Mouse (Mus musculus) right cerebral cortex, postnatal 10 days (tissue): ENCODE data around the gene Pde4d.
A peak's percentile ranks its signal among the peaks of the same experiment; 100 is the strongest.

Source experiments
- DNase-seq, 2 experiments: peaks; one replicate each; pipeline ENCODE4 v3.0.0; 2021; ENCODE audit warnings: low spot score in 2 of 2

Pde4d gene

DNA sequence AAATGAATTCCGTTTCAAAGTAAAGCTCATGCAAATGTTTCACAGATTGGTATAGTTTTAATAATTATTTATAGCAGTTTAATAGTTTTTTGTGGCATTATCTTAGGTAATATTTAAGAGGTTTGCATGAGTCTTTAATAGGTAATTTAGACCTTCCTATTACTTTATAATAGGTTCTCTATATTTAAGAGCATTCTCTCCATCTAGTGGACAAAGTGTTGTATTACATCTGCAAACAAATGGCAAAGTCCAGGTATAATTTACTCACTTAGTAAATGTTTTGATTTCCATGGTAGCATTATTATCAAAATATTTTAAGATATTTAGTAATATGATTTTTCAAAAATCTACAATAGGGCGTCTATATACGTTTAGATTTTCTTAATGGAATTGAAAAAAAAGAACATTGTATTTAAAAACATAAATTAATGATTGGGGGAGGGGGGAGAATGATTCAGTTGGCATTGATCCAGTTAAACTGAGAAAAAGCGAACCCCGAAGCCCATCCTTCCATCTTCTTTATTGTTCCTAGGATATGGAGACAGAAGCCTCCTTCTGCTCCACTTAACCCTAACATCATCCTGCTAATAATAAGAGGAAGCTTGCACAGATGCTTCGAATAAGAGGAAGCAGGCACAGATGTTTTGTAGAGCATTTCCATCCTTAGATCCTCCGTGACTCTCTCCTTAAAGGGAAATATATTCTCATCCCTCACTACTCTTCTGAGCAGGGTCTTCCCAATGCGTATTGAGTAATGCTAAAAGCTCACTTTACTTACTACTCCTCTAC, 1286.7 kb downstream of the Pde4d start:
- no peak for DNase-seq

DNA sequence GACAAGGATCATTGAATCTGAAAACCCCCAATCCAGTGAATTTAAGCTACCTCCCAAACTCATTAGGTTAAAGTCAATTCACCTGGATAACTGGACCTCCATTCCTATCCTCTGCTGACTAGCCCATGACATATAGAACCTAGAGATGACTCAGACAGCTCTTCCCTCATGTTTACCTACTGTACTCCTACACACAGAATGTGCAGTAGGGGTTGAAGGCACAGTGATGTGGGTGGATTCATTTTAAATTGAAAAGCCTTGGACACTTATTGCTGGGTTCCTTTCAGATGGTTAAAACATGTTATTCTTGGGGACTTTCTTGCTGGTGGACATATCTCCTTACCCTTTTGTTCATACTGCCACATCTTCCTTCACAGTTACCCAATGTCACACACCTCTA, 1296.7 kb downstream of the Pde4d start:
- DNase-seq = no peak

DNA sequence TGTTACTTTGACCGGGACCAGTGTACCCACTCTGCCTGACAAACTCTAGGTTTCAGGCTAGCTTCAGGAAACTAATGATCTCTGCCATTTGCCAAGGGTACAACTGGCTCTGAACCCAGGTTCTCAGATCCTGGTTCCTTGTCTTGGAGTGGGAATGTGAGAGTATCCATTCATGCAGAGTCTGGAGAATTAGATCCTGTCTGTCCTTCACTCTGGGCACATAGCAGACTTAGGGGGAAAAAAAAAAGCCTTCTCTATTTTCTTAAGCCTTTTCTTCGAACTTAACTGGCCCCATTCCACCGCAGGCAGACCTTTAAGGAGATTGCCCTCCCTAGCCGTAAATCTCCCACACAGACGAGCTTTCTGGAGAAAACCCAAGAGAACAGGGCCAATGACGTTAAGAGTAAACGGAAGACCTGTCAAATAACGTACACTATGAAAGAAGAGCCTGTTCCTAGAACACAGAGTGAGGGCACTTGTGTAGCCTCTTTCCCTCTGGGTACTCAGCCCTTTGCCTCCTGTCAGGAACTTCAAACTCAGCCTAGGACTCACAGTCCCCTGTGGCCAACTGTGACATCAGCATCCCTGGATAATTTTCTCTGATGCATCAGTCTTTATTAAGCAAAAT, 1302.6 kb downstream of the Pde4d start:
- DNase-seq = no peak

DNA sequence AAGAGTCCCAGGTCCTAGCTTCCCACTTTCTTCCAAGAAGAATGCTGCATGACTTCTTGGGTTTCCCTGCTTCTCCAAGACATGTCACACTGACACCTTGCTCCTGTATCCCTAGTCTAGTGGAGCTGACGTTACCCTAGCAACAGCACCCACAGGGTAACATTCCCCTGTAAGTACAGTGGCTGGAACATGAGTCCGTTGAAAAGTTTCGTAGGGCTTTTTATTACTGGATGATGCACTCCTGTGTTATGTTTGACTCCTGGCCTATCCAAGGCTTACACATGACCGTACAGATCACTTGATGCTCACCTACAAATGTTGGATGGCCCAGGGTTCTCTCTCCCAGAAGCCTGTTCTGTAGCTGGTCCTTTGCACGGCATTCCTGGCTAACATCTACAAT, 1307.1 kb downstream of the Pde4d start:
- DNase-seq = no peak

DNA sequence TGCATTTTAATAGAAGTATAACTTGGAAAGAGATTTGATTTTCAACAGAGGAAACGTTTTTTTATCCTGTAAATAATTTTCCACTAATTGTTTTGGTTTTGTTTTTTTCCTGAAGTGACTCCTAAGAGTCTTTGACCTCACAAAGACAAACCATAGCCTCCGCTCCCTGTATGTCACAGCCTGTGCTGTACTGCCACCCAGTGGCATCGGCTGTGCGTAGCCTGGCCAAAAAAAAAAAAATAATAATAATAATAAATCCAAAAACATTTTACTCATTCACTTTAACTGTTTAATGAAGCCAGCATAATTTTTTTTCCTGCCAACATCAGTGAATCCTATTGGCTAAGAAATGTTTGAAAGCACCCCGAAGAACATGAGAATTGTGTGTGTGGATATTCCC, 1309.5 kb downstream of the Pde4d start:
- DNase-seq = no peak

DNA sequence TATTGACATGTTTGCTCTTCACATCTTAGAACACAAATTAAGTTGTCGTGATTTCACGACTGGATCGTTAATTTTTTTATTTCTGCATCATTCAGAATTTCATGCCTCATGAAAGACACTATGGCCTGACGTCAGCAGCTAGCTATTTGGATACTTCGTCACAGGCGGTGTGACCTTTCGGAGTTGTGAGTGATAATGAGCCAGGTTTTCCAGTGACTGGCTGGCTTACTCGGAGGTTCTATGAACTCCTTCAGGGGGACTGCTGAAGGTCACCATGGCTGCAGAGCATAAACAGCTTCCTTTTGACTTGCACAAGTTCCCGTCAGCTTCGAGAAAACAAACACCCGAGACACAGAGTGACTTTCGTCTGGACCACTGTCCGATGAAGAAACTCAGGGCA, 1311.3 kb downstream of the Pde4d start:
- no peak for DNase-seq

DNA sequence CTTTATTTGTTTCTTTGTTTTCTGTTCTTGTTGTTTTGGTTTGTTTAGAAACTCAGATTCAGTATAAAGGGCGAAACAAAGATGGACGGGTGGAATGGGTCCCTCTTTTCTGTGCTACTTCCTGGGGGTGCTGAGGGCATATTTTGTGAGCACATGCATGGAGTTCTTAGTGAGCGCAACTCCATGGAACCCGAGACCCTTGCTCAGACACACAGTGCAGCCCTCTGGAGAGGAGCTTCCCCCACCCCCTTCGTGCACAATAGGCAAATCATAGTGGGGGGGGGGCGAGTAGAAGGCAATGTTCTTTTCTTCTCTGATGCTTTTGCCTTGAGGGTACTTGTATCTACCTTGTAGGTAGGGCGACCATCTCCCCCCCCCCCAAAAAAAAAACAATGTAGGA, 1325.0 kb downstream of the Pde4d start:
- DNase-seq = no peak

DNA sequence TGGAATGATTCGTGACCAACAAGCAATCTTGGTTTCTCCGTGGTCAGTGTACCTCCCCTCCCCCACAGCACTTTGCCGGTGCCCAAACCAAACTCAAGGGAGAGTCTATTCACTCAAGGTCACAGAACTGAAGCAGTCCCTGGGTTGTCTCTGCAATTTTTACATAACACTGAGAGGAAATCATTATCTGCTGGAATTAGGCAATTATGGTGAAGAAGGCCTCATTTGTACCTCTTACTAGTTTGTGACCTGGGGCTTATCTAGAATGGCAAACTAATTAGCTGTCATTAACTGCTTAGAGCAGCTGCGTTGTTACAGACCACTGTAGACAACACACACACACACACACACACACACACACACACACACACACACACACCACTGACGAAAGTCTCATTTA, 1325.4 kb downstream of the Pde4d start:
- DNase-seq = no peak

DNA sequence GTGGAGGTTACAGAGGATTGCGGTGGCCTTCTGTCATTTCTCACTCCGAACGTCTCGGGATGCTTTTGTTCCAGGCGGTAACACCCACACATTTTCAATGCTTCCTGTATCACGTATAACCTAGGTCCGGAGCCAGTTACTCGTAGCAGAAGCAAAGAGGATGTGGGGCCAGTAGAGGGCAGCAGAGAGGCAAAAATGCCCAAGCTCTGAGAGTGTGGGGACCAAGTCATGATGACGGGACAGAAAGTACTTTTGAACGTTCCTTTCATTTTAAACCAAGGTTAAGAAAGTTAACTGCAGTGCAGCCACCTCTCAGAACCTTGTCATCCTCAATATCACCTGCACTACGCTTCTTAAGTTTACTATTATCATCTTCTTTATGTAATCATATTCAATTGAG, 1326.4 kb downstream of the Pde4d start:
- DNase-seq = peak; percentile 89 to 92

DNA sequence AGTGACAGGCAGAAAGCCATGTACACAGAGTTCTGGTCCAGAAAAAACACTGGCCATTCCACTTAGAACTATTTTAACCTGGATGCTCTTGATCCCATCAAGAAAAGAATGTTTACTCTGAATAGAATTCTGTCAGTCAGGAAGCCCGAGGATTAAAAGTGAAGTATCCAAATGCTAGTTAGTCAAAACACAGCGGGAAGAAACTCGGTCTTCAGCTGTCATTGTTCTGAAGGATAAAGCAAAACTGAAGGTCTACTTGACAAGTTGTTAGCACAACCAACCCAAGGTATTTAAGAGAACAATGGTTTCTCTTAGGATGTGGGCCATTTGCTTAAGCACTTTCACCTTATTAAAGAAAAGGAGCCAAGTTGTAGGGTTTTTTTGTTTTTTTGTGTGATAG, 1327.2 kb downstream of the Pde4d start:
- no peak for DNase-seq

DNA sequence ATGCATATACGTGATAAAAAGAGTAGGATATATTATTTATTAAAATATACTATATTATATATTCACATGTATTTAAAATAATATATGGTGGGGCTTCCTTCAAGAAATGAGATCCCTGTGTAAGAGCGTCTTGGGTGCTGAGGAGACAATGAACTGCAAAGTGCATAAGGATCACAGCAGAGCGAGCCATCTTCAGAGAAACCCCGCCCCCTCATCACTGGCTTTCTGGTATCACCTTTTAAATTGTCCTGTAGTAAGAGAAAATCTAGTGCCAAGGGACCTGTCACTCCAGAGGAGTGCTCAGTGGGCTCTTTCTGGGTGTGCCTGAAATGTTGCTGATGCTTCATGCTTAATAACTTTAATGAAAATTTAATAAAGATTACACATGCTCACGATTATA, 1327.7 kb downstream of the Pde4d start:
- DNase-seq = no peak

DNA sequence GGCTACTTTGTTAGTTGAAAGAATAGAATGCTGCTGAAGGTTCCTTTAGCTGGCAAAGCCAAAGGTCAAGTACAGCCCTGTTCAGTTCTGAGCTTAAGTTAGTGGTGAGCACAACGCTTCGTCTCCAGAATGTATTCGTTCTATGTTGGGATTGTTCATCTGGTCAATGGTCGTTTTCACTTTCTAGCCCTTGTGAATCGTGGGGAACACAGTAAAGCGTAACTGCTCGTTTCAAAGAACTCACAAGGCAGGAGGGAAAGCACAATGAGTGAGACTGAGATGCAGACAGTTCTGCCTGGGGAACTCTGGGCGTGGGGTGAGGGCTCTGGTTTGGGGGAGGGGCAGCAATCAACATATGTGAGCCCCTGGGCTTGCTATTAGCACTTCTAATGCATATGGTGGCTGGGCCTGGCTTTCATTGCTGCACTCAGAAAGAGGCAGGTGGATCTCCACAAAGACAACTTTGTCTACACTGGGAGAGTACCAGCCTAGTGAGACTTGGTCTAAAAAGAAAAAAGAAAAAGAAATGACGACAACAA, 1328.6 kb downstream of the Pde4d start:
- DNase-seq = no peak

DNA sequence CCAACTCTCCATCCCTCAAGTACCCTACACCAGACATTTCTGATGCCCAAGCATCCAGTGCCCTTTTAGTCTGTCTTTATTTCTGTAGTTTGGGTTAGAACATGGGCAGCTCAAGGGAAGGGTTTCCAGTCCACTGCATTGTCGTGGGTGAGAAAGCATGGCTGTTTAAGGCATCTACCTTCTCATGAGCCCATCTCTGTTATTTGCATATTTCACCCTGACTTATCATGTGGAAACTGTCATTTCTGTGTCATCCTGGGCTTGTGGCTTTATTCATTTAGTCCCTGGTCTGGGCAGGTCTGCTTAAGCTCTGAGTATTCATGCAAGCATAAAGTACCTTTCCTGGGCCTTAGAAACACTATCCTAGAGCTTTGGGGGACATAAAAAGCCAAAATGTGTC, 1331.7 kb downstream of the Pde4d start:
- no peak for DNase-seq

DNA sequence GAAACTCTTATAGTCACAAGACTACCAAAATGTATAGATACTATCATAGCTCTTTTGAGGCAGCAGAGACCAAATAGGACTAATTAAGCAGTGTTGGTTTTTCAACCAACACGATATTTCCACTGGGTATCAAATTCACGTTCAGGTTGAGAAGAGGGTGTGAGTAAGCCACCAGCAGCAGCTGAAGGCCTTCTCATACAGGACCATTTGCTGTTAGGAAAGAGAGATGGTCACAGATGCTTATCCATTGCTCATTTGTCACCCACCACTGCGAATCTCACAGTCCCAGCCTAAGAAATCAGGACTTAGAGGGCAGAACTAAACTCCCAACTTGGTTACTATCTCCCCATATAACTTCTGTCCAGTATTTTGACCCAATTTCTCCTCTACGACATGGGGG, 1338.9 kb downstream of the Pde4d start:
- DNase-seq = no peak

DNA sequence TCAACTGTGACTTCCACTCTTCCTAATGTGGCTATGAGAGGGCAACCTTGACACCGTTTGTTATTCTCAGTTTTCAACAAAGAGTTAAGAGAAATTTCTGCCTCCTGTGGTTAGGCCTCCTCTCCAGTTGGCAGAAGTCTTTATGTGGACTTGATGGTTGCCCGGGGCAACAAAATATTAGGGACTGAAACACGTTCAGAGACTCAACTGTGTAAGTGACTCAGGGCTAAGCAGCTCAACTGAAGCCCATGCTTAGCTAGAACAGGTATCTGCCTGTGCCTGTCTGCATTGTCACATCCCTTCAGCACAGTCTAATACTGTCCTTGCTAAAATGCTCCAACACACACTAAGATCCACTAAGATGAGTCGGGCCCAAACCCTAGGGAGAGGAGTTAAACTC, 1339.4 kb downstream of the Pde4d start:
- no peak for DNase-seq

DNA sequence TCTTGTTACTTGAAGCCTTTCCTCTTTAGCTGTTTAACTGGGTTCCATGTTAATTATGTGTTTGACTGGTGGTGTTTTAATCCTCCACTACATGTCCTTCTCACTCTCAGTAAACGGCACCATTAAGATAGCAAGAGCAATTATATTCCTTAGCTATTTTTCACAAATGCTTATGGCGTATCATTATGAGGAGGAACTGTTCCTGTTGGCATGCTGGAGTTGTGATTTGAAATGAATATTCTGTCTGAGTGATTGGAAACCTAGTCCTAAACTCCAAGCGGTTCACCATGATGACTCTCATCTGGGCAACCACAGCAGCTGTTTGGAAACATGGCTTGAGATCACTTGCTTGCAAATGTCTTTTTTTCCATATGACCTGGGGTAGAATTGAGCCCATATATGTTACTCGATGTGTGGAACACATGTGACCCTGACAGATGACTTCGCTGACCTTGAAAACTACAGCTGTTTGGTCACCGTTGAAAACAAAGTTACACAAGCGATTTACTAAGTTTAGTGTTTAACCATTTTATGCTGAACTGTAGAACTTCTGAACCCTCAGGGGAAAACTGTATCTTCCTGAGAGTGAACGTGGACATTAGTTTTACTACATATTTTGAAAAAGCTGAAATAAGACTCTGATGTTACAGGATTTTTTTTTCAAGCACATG, 1340.4 kb downstream of the Pde4d start:
- DNase-seq = no peak

DNA sequence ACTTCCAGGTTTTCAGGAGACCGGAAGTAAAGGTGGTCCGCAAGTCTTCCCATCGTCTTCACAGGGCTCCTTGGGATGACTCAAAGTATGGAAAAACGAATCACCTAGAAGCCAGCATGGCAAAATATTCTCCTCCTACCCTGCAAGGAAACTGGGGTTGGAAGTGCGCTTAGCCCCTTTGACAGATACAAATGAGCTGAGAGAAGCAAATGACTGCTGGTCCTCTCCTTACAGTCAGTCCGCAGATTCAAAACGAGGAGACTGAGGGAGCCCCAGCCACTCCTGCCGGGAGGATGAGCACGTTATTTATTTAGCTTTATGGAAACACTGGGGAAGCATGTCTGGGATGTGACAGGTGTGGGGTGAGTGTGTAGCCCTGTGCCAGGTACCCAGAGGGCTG, 1344.2 kb downstream of the Pde4d start:
- DNase-seq = no peak

DNA sequence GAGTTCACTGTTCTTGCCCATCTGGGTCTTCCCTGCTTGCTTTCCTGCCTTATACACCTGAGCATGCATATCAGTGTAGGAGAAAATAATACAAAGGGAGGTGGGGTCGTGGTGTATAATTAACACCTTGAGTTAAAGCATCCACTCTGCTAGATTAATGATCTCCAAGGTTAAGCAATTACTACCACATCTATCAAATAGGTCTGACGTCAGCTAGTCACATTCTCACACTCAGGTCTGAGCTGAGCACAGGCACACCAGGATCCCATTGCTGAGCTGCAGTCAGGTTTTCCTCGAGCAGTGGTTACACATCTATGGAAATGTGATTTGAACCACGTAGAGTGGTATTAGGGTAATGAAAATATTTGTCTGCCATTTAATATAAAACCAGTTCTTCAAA, 1348.9 kb downstream of the Pde4d start:
- DNase-seq = no peak

DNA sequence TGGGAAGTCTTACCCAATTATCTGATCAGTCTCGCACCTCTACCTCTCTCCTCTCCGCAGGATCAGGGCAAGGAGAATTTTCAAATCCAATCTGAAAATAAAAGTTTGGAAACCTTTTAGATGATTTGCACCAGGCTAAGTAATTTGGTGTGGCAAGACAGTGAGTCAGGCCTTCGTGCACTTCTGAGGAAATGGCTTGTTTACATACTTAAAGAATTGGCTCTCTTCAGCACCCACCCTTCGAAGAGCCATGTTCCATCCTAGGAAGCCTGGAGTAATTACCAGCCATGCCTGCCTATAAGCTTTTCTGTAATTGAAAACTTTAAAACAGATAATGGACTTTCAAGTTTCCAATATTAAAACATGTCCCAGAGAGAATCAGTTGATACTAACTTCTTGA, 1352.5 kb downstream of the Pde4d start:
- no peak for DNase-seq

DNA sequence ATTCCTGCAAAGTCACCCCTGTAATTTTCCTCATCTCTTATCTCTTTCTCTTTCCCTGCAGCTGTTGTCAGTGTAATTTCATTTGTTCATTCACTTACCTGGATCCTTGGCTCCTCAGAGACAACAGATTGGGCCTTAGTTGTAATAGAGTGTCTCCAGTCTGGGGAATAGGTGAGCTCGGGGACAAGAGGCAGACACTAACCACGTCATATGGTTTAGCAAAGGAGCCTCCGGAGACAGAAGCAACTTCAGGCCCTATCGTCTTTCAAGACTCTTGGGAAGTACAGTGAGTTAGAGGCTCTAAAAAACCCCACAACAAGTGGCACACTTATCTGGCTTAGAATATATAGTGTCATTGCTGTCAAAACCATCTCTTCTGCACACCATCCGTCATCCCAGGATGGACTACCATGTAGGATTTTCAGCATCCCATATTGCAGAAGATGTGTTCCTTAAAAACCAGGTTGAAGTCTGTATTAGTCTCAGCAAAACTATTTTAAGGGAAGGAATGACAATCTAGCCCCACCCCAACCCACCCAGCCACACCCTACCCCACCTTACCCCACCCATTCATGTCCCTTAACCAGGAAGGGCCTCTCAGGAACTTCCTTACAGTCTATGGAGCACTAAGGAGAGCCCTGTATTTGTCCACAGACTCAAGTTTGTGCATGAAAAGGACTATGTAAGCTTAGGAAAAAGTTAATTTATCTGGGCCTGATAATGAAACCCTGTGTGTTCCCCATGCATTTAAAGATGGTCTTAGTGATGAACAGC, 1356.6 kb downstream of the Pde4d start:
- no peak for DNase-seq

DNA sequence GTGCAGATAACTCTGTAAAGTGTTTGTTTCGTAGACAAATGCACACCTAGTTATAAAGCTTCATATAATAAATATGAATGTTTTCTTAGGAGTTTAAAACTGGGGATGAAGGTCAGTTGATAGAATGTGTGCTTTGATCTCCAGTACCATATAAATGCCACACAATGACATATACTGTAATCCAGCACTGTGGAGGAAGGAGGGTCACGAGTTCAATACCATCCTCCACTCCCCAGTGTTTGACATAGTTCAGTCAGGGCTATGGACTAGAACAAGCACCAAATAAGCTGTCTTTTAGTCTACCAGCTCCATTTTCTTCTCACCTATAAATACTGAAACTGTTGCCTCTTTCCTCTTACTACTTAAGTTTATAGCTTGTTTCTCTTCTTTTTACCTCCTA, 1357.3 kb downstream of the Pde4d start:
- no peak for DNase-seq

DNA sequence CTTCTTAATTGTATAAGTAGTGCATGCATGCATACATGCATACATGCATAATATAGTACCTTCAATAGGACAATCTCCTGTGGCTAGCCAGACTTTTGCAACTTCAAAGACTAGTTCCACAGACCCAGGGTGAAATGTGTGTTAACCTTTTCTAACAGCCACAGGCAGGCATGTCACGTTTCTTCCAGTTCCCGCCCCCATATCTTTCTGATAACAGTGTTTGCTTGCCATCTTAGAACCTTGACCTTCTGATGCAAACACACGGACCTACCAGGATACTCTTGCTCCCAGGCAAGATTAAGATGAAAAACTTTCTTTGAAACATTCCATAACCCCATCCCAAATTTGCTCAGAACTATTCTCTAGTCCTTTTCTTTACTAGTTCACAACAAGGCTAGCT, 1357.7 kb downstream of the Pde4d start:
- DNase-seq = no peak
